Mouse (Mus musculus) intestine, embryonic 15.5 days (tissue): ENCODE results near the gene Cmip. TPM values are rescaled to one million over a fixed set of nuclear protein-coding genes. Genes with fewer than 3 reads are reported as not detected.

Source experiments
- ATAC-seq: fragments of 200-750 bp; cut with Nextera tagmentation; 2 replicates; pipeline ENCODE4 v1.8.0; 2017; ENCODE audit warnings: moderate TSS enrichment, moderate library complexity
- H3K27ac ChIP-seq: fragments of 300-500 bp; sonication (generic); 2 replicates; pipeline ENCODE4 v1.5.1; 2015; ENCODE audit warnings: mild to moderate bottlenecking, inconsistent platforms
- H3K27me3 ChIP-seq: fragments of 300-500 bp; sonication (generic); replicated peaks from 2 replicates; pipeline ENCODE4 v1.6.1; 2015; ENCODE audit warnings: inconsistent platforms
- H3K36me3 ChIP-seq: fragments of 300-500 bp; sonication (generic); 2 replicates; pipeline ENCODE4 v1.6.1; 2015; ENCODE audit warnings: inconsistent platforms
- H3K4me1 ChIP-seq: fragments of 300-500 bp; sonication (generic); replicated peaks from 2 replicates; pipeline ENCODE4 v1.6.1; 2015; ENCODE audit warnings: inconsistent platforms
- H3K4me2 ChIP-seq: fragments of 300-500 bp; sonication (generic); replicated peaks from 2 replicates; pipeline ENCODE4 v1.6.1; 2015; ENCODE audit warnings: mild to moderate bottlenecking, inconsistent platforms
- H3K4me3 ChIP-seq: fragments of 300-500 bp; sonication (generic); replicated peaks from 2 replicates; pipeline ENCODE4 v1.5.1; 2015; ENCODE audit warnings: inconsistent platforms
- H3K9ac ChIP-seq: fragments of 300-500 bp; sonication (generic); 2 replicates; pipeline ENCODE4 v1.6.1; 2015; ENCODE audit warnings: inconsistent platforms
- H3K9me3 ChIP-seq: fragments of 300-500 bp; sonication (generic); 2 replicates; pipeline ENCODE4 v1.6.1; 2016; ENCODE audit warnings: inconsistent platforms
- WGBS: fragments of 180-500 bp; shearing (Covaris S2); methylation state at CpG from one replicate; pipeline ENCODE4 v1.1.7; 2015; 5-methylcytosine and 5-hydroxymethylcytosine counted together
- polyA plus RNA-seq: library from polyadenylated mRNA; unstranded; fragments of >200 nt; fragmentation: Nextera tagmentation; extraction: Ambion mirVana; gene quantifications from 2 replicates; pipeline ENCODE4 v1.2.1, GENCODE M21; 2015

Cmip gene
- polyA plus RNA-seq, 1 experiment from 2014 or later: 29.2 TPM

DNA sequence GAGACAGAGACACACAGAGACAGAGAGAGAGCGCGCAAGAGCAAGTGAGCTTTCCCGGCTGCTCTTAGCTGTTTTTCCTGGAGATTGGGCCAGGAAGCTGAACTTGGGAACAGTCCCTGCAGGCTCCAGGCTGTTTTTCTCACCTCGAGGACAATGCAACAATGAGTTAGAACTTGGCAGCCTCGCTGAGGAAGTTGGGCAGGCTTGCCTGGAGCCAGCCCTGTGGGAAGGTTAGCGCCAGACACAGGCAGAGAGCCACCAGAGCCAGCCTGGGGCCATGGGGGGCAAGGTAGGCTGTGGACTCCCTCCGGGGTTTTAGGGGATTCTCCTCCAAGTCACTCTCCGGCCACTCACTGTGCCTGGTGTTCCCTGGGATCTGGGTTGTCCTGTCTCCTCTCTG, 123.9 kb downstream of the Cmip start:
- Histone ChIP-seq H3K9me3 (no peaks in the 10 kb centered on the region), H3K9ac (no peak overlapping the region), H3K4me3 (no peak overlapping the region), H3K27me3 (no peaks in the 10 kb centered on the region), H3K4me1 (peaks cover 10% of the 10 kb centered on the region; the same call in 1 of the 2 replicates), H3K27ac (peak overlapping the region; percentile 11; the same call in 1 of the 2 replicates), H3K36me3 (0 out of 2 replicates have a peak, but pooled peaks cover 8% of the 10 kb centered on the region), H3K4me2 (no peak overlapping the region)
- ATAC-seq: no peak
- WGBS: 70% methylated on average over 8 of the region's 8 CpGs

- 0 out of 2 replicates have a peak, but pooled peaks cover 8% of the 10 kb centered on the region for H3K36me3 ChIP-seq
- no peak overlapping the region for H3K9ac ChIP-seq
- no peak overlapping the region for H3K27ac ChIP-seq
- no peak overlapping the region for H3K4me3 ChIP-seq
- no peak for ATAC-seq
- H3K9me3 ChIP-seq: no peaks in the 10 kb centered on the region
- no peaks in the 10 kb centered on the region for H3K27me3 ChIP-seq
- peaks cover 20% of the 10 kb centered on the region for H3K4me1 ChIP-seq
- H3K4me2 ChIP-seq: no peak overlapping the region
- 76% methylated on average over 2 of the region's 2 CpGs for WGBS
These were observed 129.3 kb downstream of the Cmip start for GRCm38 (mm10) chr8:117386142-117386541.

- 0 out of 2 replicates have a peak, but pooled peaks cover 8% of the 10 kb centered on the region for H3K36me3 ChIP-seq
- no peak overlapping the region for H3K4me2 ChIP-seq
- H3K27ac ChIP-seq: 0 out of 2 replicates have a peak overlapping the region, but pooled peaks have one; percentile 3
- H3K4me3 ChIP-seq: no peak overlapping the region
- peaks cover 20% of the 10 kb centered on the region for H3K4me1 ChIP-seq
- H3K9ac ChIP-seq: no peak overlapping the region
- peak; percentile 2; the same call in 1 of the 2 replicates for ATAC-seq
- WGBS: 49% methylated on average over 10 of the region's 10 CpGs
- H3K27me3 ChIP-seq: no peaks in the 10 kb centered on the region
- no peaks in the 10 kb centered on the region for H3K9me3 ChIP-seq
These were observed 130.8 kb downstream of the Cmip start for GRCm38 (mm10) chr8:117387642-117388041.

DNA sequence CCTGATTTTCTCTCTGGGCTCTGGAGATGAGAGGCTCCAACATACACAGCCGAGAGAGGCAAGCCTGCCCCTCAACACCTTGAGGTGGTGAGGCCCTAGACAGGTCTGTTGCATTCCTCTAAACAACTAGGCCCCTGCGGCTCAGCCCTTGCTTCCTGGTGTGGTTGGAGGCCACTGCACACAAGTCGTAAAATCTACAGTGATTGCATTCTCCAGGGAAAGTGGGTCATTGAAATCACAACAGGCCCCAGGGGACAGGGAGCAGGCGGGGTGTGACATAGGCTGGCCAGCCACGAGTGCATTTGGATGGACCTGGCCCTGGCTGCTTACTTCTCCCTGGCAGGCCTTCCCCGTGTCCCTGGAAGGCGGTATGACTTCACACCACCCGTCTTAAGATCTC, 131.5 kb downstream of the Cmip start:
- H3K4me1 ChIP-seq: peaks cover 20% of the 10 kb centered on the region
- H3K27ac ChIP-seq: 0 out of 2 replicates have a peak overlapping the region, but pooled peaks have one; percentile 3
- no peak overlapping the region for H3K9ac ChIP-seq
- H3K36me3 ChIP-seq: 0 out of 2 replicates have a peak, but pooled peaks cover 7% of the 10 kb centered on the region
- no peaks in the 10 kb centered on the region for H3K9me3 ChIP-seq
- WGBS: 48% methylated on average over 8 of the region's 8 CpGs
- H3K4me2 ChIP-seq: no peak overlapping the region
- H3K4me3 ChIP-seq: no peak overlapping the region
- peak; percentile 78 for ATAC-seq
- H3K27me3 ChIP-seq: no peaks in the 10 kb centered on the region

DNA sequence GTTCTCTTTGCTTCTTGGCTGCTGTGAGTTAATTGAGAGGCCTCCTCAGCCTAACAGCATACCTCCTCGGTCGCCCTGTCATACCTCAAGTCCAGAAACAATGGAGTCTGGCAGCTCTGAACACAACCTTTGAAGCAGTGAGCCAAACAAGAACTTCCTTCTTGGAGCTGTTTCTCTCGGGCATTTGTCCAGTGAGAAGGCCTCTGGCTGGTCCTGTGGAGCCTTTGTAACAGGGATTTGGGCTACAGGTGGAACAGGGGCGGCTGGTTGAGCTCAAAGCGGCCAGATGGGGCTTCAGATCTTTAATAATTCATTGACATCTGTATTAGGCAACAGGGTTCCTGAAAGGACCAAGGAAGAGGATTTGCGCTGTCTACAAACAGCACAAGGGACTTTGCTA, 137.0 kb downstream of the Cmip start:
- H3K36me3 ChIP-seq: no peaks in the 10 kb centered on the region
- H3K27me3 ChIP-seq: no peaks in the 10 kb centered on the region
- ATAC-seq: no peak
- 80% methylated on average over 6 of the region's 6 CpGs for WGBS
- no peaks in the 10 kb centered on the region for H3K9me3 ChIP-seq
- H3K27ac ChIP-seq: no peak overlapping the region
- 0 out of 2 replicates have a peak, but pooled peaks cover 3% of the 10 kb centered on the region for H3K4me1 ChIP-seq
- no peak overlapping the region for H3K4me3 ChIP-seq
- no peak overlapping the region for H3K9ac ChIP-seq
- H3K4me2 ChIP-seq: no peak overlapping the region

DNA sequence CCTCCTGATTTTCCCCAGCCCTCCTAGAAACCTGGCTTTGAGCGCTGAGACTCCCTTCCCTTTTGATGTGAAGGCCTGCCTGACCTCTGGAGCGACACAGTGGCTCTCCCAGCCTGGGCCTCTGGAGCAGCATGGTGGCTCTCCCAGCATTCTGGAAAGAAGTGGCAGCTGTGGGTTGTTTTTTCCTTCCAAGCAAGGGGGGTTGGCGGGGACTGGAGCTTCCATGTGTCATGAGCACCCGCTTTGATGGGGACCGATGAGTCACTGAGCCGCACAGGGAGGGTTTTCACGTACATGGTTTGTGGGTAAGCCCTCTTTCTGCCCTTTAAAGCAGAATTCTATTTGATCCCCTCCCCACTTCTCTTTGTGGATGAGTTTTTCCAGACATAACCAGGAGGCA, 138.2 kb downstream of the Cmip start:
- no peaks in the 10 kb centered on the region for H3K27me3 ChIP-seq
- 70% methylated on average over 7 of the region's 7 CpGs for WGBS
- H3K4me3 ChIP-seq: no peak overlapping the region
- no peaks in the 10 kb centered on the region for H3K36me3 ChIP-seq
- ATAC-seq: no peak
- H3K27ac ChIP-seq: no peak overlapping the region
- 0 out of 2 replicates have a peak, but pooled peaks cover 3% of the 10 kb centered on the region for H3K4me1 ChIP-seq
- no peak overlapping the region for H3K9ac ChIP-seq
- H3K9me3 ChIP-seq: no peaks in the 10 kb centered on the region
- no peak overlapping the region for H3K4me2 ChIP-seq

DNA sequence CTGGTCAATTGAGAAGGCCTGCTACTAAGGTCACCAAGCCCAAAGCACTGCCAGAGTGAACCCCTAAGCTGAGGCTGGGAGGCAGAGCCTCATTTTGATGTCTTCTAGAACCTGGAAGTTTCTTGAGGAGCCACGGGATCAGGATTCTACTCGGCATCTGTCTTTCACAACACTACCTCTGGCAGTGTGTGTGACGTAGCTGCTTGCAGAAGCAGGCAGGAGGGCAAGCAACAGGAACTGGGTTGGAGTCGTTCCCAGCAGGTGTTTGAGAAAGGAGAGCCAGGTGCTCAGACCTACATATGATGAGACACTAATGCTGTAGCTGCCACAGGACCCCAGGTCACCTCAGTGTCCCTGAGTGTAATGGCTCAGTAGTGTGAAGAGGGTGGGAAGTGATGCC, 140.0 kb downstream of the Cmip start:
- no peak overlapping the region for H3K4me3 ChIP-seq
- 95% methylated on average over 4 of the region's 4 CpGs for WGBS
- H3K27me3 ChIP-seq: no peaks in the 10 kb centered on the region

DNA sequence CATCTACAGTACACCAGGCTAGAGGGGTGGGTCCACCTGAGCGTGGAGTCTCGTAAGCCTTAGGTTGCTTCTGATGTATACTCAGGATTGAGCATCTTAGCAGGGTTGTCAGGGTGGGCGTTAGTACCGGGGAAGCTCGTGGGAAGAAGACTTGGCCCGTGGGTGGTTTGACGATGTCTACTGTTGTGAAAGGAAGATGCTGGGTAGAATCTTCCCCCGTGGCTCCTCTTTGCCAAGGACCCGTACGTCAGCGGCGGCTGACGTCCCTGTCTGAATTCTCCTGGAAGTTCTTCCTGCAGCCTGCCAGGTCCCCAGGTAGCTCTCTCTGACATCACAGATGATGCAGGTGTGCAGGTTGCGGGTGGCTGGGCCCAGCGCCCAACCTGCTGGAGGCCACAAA, 140.9 kb downstream of the Cmip start:
- Histone ChIP-seq H3K9me3 (no peaks in the 10 kb centered on the region), H3K36me3 (no peaks in the 10 kb centered on the region), H3K4me1 (peaks cover 12% of the 10 kb centered on the region), H3K27me3 (no peaks in the 10 kb centered on the region), H3K9ac (no peak overlapping the region), H3K4me3 (no peak overlapping the region), H3K27ac (no peak overlapping the region), H3K4me2 (no peak overlapping the region)
- WGBS: 96% methylated on average over 15 of the region's 15 CpGs
- no peak for ATAC-seq

More for the DNA sequence above, 140.0 kb downstream of the Cmip start:
- H3K4me1 ChIP-seq: 0 out of 2 replicates have a peak, but pooled peaks cover 8% of the 10 kb centered on the region
- H3K9me3 ChIP-seq: no peaks in the 10 kb centered on the region
- ATAC-seq: no peak
- no peak overlapping the region for H3K9ac ChIP-seq
- no peak overlapping the region for H3K27ac ChIP-seq
- H3K36me3 ChIP-seq: no peaks in the 10 kb centered on the region
- no peak overlapping the region for H3K4me2 ChIP-seq

DNA sequence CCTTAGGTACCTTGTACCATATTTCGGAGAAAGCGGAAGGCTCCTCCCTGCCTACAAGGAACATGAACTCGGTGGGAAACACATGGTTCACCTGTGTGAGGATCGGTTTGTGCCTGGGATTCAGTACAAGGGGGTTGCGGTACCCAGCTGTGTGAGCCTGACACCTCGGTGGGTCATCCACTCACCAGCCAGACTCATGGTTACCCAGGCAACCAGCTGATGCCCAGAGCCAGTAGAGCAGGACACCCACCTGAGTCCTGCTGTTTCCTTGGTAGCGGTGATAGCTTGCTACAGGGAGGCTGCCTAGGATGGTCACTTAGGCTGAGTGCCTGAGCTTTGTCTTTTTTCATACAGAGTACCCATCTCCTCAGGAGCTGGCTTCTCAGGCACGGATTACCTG, 142.4 kb downstream of the Cmip start:
- Histone ChIP-seq H3K27me3 (no peaks in the 10 kb centered on the region), H3K36me3 (no peaks in the 10 kb centered on the region), H3K4me1 (peaks cover 26% of the 10 kb centered on the region), H3K4me3 (no peak overlapping the region), H3K27ac (no peak overlapping the region), H3K4me2 (no peak overlapping the region), H3K9me3 (no peaks in the 10 kb centered on the region), H3K9ac (no peak overlapping the region)
- WGBS: 85% methylated on average over 8 of the region's 8 CpGs
- ATAC-seq: no peak

DNA sequence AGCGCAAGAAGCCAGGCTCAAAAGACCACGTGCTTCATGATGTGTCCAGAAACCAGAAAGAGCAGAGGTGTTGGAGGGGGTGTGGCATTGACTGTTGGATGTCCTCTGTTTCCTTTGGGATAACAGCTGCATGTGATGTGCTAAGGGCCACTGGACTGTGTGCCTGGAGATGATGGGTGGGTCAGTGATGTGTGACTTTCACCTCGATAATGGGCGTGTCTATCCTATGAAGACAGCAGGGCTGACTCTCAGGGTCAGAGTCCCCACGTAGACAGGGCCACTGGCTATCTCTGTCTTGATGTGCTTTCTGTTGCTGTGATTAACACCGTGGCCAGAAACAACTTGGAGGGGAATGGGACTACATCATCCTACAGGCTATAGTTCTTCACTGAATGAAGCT, 144.0 kb downstream of the Cmip start:
- Histone ChIP-seq H3K4me3 (no peak overlapping the region), H3K27ac (no peak overlapping the region), H3K4me1 (peaks cover 28% of the 10 kb centered on the region), H3K9me3 (no peaks in the 10 kb centered on the region), H3K4me2 (no peak overlapping the region), H3K9ac (no peak overlapping the region), H3K27me3 (no peaks in the 10 kb centered on the region), H3K36me3 (no peaks in the 10 kb centered on the region)
- WGBS: 73% methylated on average over 6 of the region's 6 CpGs
- ATAC-seq: peak; percentile 39; the same call in 1 of the 2 replicates

- H3K27ac ChIP-seq: no peak overlapping the region
- peaks cover 28% of the 10 kb centered on the region for H3K4me1 ChIP-seq
- H3K36me3 ChIP-seq: no peaks in the 10 kb centered on the region
- no peak for ATAC-seq
- no peaks in the 10 kb centered on the region for H3K9me3 ChIP-seq
- H3K9ac ChIP-seq: no peak overlapping the region
- no peak overlapping the region for H3K4me2 ChIP-seq
- no peak overlapping the region for H3K4me3 ChIP-seq
- no peaks in the 10 kb centered on the region for H3K27me3 ChIP-seq
- 80% methylated on average over 14 of the region's 14 CpGs for WGBS
These were observed 145.0 kb downstream of the Cmip start for GRCm38 (mm10) chr8:117401880-117402279.

GRCm38 (mm10) chr8:117402911-117403704, 146.2 kb downstream of the Cmip start:
- Histone ChIP-seq H3K4me2 (peak overlapping the region; percentile 38), H3K4me3 (no peak overlapping the region), H3K9ac (peak overlapping the region; percentile 5; the same call in 1 of the 2 replicates), H3K36me3 (no peaks in the 10 kb centered on the region), H3K27me3 (no peaks in the 10 kb centered on the region), H3K27ac (peak overlapping the region; percentile 59; the same call in 1 of the 2 replicates), H3K4me1 (peaks cover 28% of the 10 kb centered on the region), H3K9me3 (no peaks in the 10 kb centered on the region)
- ATAC-seq: peak; percentile 18
- 52% methylated on average over 9 of the region's 9 CpGs for WGBS
